Mouse (Mus musculus) c-Kit-positive CD71-positive TER-119-positive erythroid progenitor cells, embryonic 14.5 days (primary cell): ENCODE results near the gene H2-M10.5.
"Not testable (repeated sequence)": the region's sequence is repeated elsewhere in the genome, so short reads cannot be mapped to it uniquely, and the experiment has no call there.

ENCODE experiments used
- DNase-seq: peaks from one replicate; pipeline ENCODE4 v3.0.0-alpha.2; 2013; ENCODE audit warnings: low spot score

H2-M10.5 gene

DNA sequence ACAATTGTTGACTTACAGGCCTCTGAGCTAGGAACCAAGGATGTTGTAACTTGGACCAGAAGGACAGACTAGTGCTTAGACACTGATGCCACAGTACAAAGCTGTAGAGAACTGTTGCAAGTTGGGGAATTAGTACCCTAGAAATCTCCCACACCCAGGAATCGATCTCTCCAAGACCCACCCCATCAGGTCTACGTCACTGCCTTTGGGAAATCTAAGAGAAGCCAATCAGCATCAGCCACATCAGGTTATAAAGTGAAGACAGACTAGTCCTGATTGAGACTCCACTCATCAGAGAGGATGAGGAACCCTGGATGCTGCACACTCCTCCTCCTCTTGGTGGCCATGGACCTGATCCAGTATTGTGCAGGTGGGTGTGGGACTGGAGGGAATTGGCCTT, at the start of gene H2-M10.5:
Gene H2-M10.5, plus strand, starts transcription at position 301 of the 400 bp plus-strand sequence.
- DNase-seq = not testable (repeated sequence)

DNA sequence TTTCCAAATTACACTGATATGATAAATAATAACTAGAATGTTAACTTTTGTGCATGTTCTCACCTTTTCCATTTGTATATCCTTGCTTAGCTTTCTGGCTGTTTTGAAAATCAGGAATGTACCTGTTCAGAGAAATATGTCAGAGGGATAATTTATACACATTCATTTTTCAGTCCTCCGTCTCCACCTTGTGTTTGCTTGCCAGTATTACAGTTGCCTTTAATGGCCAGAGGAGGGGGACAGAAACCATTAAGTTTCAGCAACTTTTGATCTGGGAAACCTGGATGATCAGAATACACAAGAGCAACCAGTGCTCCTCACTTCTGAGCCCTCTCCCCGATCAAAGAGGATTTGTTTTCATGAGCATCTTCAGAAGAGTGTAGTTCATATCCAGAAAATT, 46.7 kb upstream of the H2-M10.5 start:
- no peak for DNase-seq

DNA sequence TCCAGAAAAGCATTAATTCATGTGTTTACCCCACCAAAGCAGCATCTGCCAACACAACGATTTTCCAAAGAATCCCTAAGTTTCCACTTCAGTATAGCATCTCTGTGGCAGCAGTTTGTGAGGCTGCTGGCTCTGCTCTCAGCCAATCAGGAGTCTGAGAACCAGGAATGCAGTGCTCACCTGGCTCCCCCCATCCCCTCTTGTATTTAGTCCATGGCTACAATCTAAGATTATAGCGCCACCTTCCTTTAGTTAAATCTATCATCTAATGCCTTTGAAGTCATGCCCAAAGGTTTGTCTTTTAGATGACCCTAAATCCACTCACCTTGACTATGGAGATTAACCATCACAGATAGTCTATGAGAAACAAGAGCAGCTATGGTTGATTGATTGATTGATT, 8.9 kb upstream of the H2-M10.5 start:
- DNase-seq = no peak

DNA sequence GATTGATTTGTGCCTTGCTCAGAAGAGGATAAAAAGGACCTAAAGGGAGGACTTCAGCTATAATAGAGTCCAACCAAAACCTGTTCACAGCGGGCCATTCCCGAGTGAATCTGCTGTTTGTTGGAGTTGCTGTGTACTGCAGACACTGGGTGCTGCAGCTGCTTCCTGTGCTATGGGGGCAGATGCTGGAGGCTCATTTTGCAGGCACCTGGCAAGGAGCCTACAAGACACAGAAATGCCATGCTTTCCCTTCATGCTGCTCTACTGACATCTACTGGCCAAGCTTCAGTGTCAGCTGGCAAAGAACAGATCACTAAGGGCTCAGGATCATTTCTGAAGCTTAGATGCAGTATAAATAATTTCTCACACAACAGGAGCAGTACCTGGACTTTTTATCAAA, 8.5 kb upstream of the H2-M10.5 start:
- DNase-seq = not testable (repeated sequence)

DNA sequence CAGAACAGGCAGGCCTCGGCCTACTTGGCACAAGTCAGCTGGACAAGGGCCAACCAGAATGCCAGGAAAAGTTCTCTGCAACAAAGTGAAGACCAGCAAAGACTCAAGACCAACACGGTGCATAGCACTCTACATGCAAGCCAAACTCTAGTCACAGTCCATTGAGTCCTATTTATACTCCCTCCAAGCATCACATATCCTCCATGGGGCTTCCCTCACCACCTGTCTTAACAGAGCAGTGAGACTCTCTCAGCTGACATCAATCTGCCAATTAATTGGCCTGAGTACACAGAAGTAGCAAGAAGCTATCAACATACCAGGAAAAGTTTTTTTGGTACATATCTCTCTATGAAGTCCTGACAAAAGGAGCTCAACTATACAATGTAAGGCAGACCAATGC, 7.3 kb upstream of the H2-M10.5 start:
- not testable (repeated sequence) for DNase-seq

DNA sequence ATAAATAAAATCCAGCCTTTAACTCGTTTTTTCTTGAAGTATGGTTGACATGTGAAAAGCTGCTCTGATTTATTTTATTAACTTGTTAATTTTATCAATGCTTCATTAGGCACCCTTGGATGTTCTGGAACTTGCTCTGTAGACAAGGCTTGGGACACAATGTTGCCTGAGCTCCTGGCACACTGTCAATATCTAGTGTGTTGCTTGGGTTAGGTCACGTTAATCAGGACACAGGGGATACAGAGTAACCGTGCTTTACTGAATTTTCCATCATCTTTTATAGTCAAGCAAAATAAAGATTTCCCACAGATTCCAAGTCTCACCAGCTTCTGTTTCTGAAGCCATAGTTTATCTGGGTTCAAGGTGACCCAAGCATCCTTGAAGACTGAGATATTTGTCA, 8.8 kb downstream of the H2-M10.5 start:
- DNase-seq = no peak

DNA sequence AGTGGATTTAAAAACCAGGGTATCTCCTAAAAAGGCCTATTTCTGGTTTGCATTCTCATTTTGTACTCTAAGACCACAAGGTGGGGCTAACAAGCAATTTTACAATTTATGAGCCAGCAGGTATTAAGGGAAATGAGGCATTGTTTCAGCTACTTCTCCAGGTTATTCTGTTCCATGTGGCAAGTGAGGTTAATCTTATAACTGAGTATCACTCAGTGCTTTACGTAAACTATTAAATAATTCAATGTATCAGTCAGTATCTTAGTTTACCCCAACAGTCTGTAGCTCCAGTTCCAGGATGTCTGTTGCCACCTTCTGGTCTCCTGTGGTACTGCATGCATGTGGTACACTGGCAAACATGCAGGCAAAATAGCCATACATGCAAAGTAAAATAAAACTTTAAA, 13.8 kb downstream of the H2-M10.5 start:
- peak; percentile 23 for DNase-seq

DNA sequence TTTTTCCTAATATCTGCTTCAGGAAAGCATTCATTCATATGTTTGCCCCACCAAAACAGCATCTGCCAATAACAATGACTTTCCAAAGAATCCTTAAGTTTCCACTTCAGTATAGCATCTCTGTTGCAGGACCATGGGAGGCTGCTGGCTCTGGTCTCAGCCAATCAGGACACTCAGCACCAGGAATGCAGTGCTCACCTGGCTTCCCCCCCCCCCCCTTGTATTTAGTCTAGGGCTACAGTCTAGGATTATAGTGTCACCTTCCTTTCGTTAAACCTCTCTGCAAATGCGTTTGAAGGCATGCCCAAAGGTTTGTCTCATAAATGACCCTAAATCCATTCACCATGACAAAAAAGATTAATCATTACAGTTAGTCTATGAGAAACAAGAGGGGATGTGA, 15.6 kb downstream of the H2-M10.5 start:
- DNase-seq = no peak

DNA sequence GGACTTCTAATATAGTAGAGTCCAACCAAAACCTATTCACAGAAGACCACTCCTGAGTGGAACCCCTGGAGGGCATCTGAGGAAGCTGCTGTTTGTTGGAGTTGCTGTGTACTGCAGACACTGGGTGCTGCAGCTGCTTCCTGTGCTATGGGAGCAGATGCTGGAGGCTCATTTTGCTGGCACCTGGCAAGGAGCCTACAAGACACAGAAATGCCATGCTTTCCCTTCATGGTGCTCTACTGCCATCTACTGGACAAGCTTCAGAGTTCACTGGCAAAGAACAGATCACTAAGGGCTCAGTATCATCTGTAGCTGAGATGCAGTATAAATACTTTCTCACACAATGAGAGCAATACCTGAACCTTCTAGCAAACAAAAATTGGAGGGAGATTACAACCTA, 16.1 kb downstream of the H2-M10.5 start:
- peak; percentile 46 for DNase-seq

DNA sequence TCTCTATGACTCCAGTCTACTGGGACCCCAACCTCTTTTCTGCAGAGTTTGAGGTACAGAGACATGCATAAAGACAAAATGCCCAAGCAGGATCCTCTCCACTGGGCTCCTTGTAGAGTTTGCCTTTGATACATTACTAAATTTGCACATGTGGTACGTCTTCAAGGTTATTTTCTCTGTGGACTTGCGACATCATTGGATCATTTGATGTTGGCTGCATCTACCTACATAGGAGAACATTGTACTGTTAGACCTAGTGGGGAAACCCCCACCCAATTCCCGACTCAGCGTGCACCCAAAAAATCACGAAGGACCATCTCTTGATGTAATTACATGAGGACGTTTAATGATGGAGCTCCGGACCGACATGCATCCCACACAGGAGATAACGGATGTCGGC, 26.8 kb downstream of the H2-M10.5 start:
- no peak for DNase-seq

DNA sequence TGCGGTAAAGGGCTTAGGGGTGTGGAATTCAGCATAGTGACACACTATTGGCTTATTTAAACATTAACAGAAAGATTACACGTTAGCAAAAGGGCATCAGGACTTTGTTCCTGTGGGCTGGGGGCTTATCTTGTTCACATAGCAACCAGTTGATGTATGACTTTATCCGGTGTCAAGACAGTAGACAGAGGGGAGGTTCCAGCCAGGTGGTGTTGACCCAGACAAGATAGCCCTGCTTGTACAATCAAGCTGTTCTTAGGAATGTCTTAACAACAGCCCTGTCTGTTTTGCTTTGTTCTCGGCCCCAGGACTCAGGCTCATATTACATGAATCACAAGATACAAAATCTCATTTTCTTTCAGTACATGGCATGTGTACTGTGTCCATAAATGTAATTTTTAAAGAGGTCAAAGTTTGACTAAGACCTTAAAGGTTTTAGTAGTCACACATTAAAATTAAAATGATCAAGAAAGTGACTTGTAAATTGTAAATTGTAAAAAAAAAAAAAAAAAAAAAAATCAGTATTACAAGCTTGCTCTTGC, 27.3 kb downstream of the H2-M10.5 start:
- not testable (repeated sequence) for DNase-seq

DNA sequence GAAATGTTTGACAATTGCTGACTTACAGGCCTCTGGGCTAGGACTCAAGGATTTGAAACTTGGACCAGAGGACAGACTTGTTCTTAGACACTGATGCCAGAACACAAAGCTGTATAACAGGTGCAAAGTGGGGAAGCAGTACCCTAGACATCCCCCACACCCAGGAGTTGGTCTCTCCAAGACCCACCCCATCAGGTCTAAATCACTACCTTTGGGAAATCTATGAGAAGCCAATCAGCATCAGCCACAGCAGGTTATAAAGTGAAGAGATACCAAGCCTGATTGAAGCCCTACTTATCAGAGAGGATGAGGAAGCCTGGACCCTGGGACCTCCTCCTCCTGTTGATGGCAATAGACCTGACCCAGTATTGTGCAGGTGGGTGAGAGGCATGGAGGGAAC, 39.2 kb downstream of the H2-M10.5 start, which contains the start of gene H2-M10.6:
Gene H2-M10.6, plus strand, starts transcription at position 301 of the 400 bp plus-strand sequence.
- no peak for DNase-seq

DNA sequence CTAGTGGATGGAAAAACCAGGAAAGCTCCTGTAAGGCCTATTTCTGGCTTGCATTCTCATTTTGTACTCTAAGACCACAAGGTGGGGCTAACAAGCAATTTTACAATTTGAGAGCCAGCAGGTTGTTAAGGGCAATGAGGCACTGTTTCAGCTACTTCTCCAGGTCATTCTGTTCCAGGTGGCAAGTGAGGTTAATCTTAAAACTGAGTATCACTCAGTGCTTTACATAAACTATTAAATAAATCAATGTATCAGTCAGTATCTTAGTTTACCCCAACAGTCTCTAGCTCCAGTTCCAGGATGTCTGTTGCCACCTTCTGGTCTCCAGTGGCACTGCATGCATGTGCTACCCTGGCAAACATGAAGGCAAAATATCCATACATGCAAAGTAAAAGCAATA, 51.3 kb downstream of the H2-M10.5 start:
- DNase-seq = peak; percentile 26

DNA sequence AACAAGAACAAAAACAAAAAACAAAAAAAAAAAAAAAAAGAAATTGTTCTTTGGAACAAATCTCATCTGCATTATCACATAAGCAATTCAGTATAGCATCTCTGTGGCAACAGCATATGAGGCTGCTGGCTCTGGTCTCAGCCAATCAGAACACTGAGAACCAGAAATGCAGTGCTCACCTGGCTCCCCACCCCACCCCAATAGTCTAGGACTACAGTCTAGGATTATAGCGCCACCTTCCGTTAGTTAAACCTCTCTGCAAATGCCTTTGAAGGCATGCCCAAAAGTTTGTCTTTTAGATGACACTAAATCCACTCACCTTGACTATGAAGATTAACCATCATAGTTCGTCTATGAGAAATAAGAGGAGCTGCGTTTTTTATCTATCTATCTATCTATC, 52.8 kb downstream of the H2-M10.5 start:
- DNase-seq = no peak
